Mouse (Mus musculus): ENCODE measurements around the gene Erich6b.

Gene Erich6b

DNA sequence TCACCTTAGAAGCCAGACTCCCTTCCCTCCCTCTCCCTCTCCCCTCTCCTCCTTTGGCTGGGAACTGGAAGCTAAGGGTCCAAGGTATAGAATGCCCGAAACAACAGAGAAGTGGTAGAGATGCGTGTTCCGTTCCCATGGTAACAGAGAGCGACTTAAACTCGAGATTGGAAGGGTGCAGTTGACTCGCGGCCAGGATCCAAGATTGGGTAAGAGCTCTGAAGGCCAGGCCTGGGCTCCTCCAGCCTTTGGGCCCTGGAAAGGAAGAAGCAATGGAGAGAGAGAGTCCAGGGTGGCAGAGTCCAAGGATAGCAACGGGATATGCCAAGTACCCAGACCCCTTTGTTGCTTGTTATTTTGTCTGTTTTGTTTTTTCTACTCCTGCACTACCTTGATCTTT, at the start of gene Erich6b:
TSS of gene Erich6b (plus strand) at position 180 of the 400 bp plus-strand sequence.
- no peak for DNase-seq (ENCODE audit: low read depth)

DNA sequence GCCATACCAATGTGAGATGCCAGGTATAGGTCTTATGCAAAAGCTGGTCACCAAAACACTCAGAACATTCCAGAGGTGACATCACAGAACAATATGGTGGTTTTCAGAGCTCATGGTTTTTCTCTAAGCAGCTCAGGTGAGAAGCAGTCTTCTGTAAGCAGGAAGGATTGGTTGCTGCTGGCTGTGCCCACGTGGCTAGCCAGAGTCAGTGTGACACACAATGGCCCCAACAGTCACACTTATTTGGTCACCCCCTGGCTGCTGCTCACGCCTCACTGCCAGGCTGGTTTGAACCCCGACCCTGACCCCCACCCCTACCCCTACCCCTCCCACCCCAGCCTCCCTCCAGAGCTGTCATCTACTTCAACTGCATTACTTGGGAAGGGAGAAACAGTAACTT, 49.1 kb upstream of the Erich6b start, which contains the start of gene Spert:
TSS of gene Spert (minus strand) at position 139 of the 400 bp plus-strand sequence.
- DNase-seq (ENCODE audit: low read depth): no peak

DNA sequence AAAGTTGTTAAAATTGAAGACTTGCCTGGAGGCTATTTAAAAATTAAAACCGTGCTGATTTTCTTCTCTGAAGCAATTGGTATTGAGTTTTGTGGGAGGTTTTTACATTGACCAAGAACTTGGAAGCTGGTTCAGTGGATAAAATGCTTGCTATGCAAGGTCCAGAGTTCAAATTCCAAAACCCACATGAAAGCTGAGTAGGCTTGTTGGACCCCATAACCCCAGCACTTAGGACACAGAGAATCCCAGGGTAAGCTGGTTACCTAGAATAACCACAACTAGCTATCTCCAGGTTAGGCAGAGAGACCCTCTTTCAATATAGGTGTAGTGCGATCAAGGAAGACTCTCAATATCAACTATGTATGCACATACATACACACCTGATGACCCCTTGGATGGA, 32.9 kb upstream of the Erich6b start:
- no peak for DNase-seq (ENCODE audit: low read depth)

DNA sequence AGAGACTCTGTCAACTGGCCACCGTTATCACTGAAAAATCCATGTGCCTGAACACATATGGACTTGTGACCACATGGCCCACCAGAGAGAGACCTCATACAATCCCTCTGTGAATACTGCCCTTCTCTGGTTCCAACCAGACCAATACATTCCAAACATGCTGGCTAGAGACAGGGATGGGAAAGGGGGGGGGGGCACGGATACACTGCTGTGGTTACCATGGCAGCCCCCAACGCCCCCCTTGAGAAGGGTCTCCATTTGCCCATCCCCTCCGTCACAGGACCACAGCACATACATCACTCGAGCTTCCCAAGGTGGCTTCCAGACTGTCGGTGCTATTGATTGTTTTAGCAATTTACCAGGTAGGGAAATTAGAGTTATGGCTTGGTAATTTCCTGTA, 25.7 kb upstream of the Erich6b start:
- no peak for DNase-seq (ENCODE audit: low read depth)

DNA sequence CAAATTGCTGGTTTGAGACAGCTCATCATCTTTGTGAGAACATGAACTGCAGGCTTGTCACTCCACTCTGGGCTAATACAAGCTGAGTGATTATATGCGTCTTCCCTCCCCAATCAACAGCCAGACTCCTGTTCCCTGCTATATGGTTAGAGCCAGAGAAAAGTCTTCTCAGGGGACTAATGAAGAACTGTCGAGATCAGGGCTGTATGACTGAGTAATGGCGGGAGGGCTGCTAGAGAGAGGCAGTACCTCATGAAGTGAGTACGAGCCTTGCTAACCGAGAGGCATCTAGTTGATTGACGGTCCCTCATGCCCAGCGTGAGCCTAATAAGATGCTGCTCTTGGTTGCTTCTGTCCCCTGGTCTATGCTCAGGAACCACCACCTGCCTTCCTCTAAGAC, 19.1 kb upstream of the Erich6b start:
- no peak for DNase-seq (ENCODE audit: low read depth)

DNA sequence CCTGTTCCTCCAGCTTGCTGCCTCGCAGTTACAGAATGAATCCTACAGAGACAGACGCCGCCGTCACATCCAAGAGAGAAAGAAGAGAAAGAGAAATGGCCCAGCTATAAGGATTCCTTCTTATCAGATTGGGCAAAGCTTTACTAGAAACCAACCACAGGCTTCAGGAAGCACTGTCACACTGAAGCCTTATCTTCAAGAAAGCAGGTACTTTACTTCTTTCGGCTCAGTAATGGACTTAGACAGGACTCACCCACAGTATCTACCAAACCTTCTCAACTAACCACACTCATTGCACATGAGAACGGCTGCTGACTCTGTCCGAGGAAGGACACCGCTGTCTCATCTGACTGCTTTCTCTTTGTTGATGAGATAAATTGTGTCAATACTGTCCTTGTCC, 13.2 kb upstream of the Erich6b start:
- DNase-seq (ENCODE audit: low read depth): peak; percentile 78

DNA sequence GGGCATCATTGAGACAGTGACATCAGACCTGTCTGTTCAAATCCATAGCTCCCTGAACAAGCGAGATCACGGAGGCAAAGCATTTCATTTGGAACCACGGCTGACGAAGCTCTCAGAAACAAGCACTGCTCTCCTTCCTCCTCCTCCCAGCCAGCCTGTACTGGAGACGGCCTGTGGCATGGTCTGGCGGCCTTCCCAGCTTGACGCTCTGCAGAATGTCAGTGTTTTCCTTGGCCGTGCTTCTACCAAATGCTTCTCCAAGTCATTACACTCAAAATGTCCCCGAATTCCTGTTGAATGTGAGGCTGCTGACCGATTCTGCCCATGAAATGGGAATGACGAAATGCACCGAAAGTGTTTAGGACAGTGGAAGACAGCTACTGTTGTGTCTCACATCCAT, 6.7 kb upstream of the Erich6b start:
- DNase-seq (ENCODE audit: low read depth): no peak

DNA sequence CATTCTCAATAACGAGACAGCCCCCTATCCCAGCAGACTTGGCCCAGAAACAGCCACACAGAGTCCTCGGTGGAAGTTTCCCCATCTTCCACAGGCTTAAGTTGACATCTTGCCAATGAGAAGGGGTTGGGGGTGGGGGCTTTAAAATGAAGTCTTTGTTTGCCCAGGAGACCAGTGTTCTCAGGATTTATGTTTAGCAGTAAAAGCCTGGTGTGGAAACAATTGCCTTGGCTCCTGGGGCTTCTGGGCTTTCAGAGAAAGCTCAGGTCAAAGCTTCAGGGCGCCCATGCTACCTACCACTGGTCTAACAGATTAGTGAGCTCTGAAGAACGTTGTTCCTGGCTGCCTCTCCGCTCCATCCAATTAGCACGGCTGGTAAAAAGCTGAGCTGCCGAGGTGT, 6.0 kb upstream of the Erich6b start:
- DNase-seq (ENCODE audit: low read depth): no peak

DNA sequence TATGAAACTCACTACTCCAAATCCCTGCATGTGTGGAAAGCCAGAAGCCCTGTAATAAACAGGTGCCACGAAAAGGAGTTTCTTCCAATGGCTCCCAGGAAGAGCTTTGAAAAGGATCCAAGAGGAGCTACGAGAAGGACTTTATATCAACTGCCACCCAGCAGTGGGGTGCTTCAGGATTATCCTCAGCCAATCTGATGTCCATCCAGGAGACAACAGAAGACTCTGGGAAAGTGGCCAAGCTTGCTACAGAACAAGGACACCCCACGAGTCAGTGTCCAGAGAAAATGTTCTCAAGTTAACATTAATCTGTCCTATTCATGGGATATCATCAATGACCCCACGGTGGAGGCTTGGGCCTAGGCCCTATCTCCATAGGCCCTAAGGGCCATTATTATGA, 4.4 kb upstream of the Erich6b start:
- DNase-seq (ENCODE audit: low read depth): no peak

DNA sequence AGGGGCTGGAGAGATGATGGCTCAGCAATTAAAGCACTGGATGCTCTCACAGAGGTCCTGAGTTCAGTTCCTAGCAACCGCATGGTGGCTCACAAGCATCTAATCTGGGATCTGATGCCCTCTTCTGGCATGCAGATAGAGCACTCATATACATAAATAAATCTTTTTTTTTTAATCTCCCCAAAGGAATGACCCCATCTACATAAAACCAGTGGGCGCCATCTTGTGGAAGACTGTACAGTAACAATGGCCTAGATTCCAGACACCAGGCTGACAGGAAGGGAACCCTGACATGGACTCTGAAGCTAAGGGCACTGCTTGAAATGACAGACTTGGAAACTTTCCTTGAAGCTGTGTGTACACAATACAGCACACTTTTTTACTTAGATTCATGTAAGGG, 1.2 kb upstream of the Erich6b start:
- DNase-seq (ENCODE audit: low read depth): peak; percentile 79

DNA sequence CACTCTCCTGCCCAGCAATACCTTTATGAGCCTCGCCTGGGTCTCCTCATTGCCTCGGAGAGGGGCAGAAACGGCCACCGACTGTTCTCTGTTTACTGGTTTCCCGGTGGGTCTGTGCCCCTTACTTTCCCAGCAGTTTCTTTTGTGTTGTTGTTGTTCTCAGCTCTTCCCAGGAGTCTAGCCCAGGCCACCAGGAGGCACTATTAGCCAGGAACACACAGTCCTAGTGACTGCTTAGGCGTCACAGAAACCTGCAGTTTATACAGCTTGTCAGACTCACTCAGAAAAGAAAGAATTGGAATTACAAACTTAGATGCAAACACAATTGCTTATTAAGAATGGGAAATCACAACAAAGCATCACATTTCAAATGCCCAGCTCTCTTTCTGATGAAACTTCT, 690 bp upstream of the Erich6b start:
- DNase-seq (ENCODE audit: low read depth): peak; percentile 20

DNA sequence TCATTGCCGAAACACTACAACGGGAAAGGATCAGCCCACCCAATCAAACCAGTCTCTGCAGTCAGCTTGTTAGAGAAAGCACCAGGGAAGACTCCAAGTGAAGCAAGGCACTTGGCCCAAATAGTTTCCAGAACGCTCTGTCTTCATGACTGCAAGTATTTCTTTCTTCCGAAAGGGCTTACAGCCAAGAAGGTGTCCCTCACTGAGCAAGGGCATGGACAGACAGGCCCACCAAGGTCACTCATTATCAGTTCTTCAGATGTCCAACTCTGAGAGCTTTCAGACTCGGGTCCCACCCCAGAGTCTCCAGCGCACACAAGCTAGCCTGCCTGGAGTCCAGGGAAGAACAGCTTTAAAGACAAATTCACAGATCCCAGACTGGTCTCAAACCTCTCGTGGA, 3.4 kb downstream of the Erich6b start:
- no peak for DNase-seq (ENCODE audit: low read depth)

DNA sequence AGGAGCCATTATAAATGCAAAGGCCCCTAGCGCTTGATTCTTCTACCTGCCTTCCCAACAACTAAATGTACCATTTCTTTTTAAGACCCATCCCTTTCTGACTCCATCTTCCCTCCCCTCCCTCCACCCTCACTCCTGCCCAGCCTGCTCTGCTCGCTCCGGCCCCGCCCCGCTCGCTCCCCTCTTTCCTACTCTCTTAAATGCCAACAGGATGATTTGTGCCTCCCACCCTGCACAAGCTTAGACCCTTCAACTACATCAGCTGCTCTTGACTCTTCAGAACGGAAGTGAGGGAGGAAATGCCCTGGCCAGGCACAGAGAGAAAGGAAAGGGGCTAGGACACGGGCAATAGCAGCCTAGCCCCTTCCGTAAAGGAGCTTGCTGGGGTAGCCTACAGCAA, 4.0 kb downstream of the Erich6b start:
- no peak for DNase-seq (ENCODE audit: low read depth)

DNA sequence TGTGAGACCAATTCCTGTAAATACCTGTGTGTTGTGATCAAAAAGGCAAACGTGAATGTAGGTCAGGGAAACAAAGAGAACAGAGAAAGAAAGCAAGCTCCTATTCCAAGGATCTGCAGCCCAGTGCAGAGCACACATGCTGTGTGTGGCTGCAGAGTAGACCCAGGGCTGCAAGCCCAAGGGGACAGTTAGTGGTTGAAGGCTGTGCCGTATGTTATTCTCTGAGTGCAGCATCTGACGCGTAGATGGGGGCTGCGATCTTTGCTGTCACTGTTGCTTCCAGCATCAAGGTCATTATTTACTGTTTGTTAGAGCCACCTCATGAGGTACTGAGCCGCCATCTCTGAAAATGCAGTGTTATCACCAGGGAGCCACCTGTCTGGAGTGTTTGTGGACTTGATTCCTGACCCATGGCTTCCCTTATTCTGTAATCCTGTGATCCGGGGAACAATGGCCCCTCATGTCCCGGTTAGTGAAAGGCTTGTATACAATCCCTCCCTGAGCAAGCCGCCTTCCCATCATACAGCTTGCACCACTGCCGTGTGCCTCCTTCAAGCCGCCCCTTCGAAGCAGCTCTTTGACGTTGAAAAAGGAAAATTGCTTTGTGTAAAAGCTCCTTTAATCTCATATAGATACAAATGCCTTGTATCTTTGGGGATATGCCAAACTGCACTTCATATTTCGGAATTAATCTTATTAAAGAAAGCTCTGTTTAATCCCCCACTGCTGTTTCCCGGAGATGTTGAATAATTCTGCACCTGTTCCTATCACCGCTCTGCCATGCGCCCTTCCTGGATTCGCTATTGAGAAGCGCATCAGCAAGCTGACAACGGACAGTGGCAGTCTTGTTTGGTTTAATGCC, 5.1 kb downstream of the Erich6b start:
- no peak for DNase-seq (ENCODE audit: low read depth)

DNA sequence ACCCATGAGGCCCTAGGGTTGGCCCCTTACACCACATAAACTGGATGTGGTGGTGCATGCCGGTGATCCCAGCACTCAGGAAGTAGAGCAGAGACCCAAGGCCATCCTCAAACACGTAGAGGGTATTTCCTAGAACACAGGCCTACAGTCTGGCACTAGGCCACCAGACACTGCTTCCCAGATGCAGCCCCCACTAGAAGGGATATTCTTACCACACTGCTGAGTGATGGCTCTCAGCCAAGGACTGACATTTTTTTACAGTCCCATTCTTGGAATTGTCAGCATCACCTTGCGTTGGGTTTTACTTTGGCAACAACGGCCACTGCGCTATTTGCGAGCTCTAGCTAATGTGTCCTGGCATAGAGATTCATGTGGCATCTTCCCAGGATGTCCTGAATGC, 18.9 kb downstream of the Erich6b start:
- DNase-seq (ENCODE audit: low read depth): no peak

DNA sequence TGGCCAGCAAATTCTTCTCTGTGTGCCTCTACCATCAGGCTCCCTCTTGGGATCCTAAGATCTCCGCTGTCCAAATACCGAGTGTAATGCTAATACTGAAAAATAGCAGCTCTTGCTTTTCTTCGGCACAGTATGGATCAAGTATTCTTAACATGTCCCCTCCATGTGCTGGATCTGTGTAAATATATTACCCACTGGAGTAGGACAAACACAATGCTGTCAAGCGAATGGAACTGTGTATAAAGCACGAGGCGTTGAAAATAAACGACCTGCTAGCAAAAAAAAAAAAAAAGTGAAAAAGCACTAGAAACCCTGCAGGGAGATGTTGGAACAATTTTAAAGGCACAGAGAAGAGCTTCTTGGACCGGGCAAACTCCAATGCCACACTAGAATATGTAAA, 19.5 kb downstream of the Erich6b start:
- DNase-seq (ENCODE audit: low read depth): no peak

DNA sequence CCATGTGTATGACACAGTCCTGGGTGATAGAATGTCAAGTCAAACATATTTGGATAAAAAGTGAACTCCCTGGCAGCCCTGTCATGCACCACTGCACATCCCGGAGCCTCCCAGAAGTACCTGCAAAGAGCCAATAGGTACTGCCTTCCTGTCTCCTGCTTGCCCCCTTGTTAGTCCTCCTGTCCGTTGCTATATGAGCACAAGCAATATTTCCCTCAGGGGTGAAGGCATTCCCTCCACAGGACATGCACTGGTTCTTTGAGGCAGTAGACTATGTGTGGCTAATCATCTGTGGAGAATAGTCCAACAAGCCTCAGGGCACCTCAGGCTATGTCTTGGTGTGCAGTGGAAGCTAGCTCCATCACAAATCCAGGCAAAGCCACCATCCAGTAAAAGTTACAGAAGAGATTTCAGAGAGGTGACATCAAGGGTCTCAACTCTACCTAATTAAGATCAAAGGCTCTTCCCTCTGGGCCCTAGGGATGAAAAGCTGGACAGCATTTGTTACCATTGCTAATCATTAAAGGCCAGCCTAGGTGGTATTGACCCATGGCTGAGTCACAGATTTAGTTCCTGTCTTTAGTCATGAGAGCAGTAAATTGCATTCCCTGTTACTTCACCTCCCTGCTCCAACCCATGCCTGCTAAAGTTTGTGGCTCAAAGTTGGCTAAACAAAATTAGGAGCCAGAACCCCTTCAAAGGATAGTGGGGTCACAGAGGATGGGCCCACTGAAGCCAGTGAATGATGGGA, 23.5 kb downstream of the Erich6b start:
- DNase-seq (ENCODE audit: low read depth): no peak

DNA sequence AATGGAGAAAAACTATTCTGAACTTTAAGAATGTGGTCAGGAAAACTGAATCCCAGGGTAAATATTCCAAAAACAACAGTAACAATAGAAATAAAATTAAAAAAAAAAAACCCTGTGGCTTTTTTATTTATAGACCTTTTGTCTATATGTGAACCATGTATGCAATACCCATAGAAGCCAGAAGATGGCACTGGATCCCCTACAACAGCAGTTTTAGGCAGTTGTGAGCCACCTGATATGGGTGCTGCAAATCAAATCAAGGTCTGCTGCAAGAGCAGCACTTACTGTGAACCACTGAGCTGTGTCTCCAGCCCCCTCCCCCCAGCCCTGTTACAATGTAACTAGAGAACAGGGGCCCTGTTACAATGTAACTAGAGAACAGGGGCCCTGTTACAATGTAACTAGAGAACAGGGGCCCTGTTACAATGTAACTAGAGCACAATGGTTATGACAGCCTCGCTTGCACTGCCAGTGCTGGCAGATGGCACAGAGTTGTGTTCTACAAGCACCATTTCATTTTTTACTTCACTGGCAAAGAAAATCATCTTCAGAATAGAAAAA, 27.1 kb downstream of the Erich6b start:
- peak; percentile 38 for DNase-seq (ENCODE audit: low read depth)

DNA sequence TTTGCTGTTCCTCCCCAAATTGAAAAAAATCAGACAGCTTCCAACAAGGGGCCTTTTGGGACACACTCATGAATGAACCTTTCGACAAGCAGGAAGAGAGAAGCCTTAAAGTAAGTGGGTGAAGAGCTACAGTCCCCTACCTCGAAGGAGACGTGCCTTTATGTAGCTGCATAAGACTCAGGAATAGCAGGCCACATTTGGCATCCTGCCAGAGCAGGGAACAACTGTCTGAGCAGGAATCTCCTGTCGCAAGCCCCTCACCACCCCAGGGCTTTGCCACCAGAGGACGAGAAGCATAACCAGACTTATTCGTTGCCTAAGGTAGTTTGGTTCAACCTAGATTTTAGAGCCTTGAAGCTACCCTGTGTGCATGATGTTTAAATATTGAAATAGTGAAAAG, 34.3 kb downstream of the Erich6b start:
- DNase-seq (ENCODE audit: low read depth): no peak

DNA sequence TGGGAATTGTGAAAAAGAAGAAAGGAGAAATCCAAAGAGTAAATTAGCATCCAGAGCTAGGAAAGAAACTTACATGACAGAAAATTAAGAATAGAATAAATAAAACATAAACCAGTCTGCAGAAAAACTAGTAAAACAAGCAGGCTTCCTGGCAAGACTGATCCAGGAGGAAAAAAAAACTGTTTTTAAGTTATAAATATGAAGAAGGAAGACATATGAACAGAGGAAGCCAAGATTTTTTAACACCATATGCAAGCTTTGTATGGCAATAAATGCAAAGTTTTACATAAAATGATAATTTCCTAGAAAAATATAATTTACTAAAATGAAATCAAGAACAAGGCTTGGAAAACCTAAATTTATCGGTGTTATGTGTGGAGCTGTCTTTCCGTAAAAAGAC, 48.4 kb downstream of the Erich6b start:
- DNase-seq (ENCODE audit: low read depth): no peak

DNA sequence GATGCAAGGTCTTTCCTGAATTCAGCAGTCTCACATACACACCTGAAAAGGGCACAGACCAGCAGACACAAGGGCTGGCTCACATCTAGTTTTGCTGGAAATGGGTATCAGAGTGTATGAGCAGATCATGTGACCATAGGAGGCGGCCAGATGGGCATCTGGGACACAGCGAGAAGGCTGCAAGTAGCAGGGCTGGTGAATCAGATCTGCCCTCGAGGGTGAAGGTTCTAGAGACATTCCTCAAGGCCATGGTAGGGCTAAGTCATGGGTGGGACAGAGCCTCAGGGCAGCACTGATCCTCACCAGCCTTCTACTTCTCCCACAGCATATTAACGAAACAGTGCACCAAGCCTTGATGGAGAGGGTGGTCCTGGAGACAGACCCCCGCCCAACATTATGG, 54.0 kb downstream of the Erich6b start:
- DNase-seq (ENCODE audit: low read depth): peak; percentile 6

DNA sequence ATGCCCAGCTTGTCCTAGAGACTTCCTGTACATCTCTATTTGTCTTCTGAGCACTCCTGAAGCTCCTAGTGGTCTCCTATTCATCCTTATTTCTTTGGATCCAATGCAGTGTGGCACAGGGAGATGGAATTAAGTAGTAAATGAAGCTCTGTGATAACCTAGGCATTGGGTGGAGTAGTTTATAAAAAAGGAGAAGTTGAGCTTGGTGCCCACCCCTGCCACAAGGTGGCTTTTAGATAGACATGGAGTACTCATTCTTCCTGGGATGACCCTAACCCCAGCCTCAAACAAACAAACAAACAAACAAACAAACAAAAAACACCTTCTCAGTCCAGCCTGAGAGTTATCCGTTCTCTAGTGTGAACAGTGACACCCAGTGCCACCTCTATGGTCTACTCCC, 55.9 kb downstream of the Erich6b start:
- DNase-seq (ENCODE audit: low read depth): no peak

DNA sequence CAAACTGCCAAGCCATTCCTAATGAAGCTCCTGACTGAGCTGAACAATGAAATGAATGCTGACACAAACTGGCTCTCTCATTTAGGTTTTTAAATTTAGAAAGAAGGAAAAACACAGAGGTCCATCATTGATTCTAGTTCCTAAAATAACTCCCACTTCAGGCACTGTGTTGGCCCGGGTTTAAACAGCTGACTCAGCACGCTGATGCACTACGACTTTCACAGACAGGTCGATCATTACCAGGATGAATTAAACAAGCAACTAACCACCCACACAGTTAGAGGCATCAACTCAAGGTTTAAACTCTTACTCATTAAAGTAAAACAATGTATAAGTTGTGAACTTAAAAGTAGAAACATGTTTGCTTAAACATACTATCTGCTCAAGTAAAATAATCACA, 64.6 kb downstream of the Erich6b start:
- DNase-seq (ENCODE audit: low read depth): no peak

Data from 416B (cell line).